Mouse (Mus musculus): ENCODE results near the gene Parp16. TPM values are rescaled to one million over a fixed set of nuclear protein-coding genes. Genes with fewer than 3 reads are reported as not detected.
A peak's percentile ranks its signal among the peaks of the same experiment; 100 is the strongest.

The Parp16 gene
- polyA plus RNA-seq, 1 experiment from 2014 or later, result 5.7 TPM

GRCm38 (mm10) chr9:65161881-65162280 lies 33.3 kb upstream of the Parp16 start:
- no peak overlapping the region for H3K4me3 ChIP-seq (ENCODE audit: low read length)
- 46% methylated on average over 8 of the region's 8 CpGs for whole genome bisulfite sequencing
- H3K27me3 ChIP-seq (ENCODE audit: control insufficient read depth, insufficient read depth, low read depth, low read length), result peaks cover 35% of the 10 kb centered on the region
- H3K4me1 ChIP-seq (replicated peaks; ENCODE audit: control insufficient read depth, insufficient read depth, low read length), result peaks cover 7% of the 10 kb centered on the region
- H3K27ac ChIP-seq (ENCODE audit: low read length), result no peak overlapping the region
- no peak for ATAC-seq (ENCODE audit: low read depth)
- H3K9ac ChIP-seq (ENCODE audit: low read length), result no peak overlapping the region
- no peak overlapping the region for H3K4me2 ChIP-seq (ENCODE audit: low read depth, low read length)
- H3K9me3 ChIP-seq (ENCODE audit: control insufficient read depth, low read length), result no peaks in the 10 kb centered on the region
- no peaks in the 10 kb centered on the region for H3K36me3 ChIP-seq (ENCODE audit: control insufficient read depth, insufficient read depth, low read length)

- peaks cover 7% of the 10 kb centered on the region for H3K4me1 ChIP-seq (replicated peaks; ENCODE audit: control insufficient read depth, insufficient read depth, low read length)
- no peaks in the 10 kb centered on the region for H3K9me3 ChIP-seq (ENCODE audit: control insufficient read depth, low read length)
- peak overlapping the region; percentile 94 for H3K4me2 ChIP-seq (ENCODE audit: low read depth, low read length)
- H3K9ac ChIP-seq (ENCODE audit: low read length), result peak overlapping the region; percentile 43
- H3K27me3 ChIP-seq (ENCODE audit: control insufficient read depth, insufficient read depth, low read depth, low read length), result peaks cover 35% of the 10 kb centered on the region
- H3K27ac ChIP-seq (ENCODE audit: low read length), result no peak overlapping the region
- peak overlapping the region; percentile 50 for H3K4me3 ChIP-seq (ENCODE audit: low read length)
- no peaks in the 10 kb centered on the region for H3K36me3 ChIP-seq (ENCODE audit: control insufficient read depth, insufficient read depth, low read length)
- ATAC-seq (ENCODE audit: low read depth), result peak; percentile 78
- under 1% methylated on average over 54 of the region's 69 CpGs for WGBS
These were observed 32.2 kb upstream of the Parp16 start for GRCm38 (mm10) chr9:65162711-65163639.

GRCm38 (mm10) chr9:65164870-65165269 lies 30.3 kb upstream of the Parp16 start:
- Histone ChIP-seq H3K4me2 (ENCODE audit: low read depth, low read length) (no peak overlapping the region), H3K27me3 (ENCODE audit: control insufficient read depth, insufficient read depth, low read depth, low read length) (peaks cover 35% of the 10 kb centered on the region), H3K27ac (ENCODE audit: low read length) (no peak overlapping the region), H3K4me3 (ENCODE audit: low read length) (no peak overlapping the region), H3K9me3 (ENCODE audit: control insufficient read depth, low read length) (no peaks in the 10 kb centered on the region), H3K9ac (ENCODE audit: low read length) (no peak overlapping the region), H3K36me3 (ENCODE audit: control insufficient read depth, insufficient read depth, low read length) (no peaks in the 10 kb centered on the region), H3K4me1 (replicated peaks; ENCODE audit: control insufficient read depth, insufficient read depth, low read length) (peaks cover 7% of the 10 kb centered on the region)
- ATAC-seq (ENCODE audit: low read depth), result no peak
- WGBS, result 25% methylated on average over 1 of the region's 1 CpGs

- Histone ChIP-seq H3K4me2 (ENCODE audit: low read depth, low read length) (no peak overlapping the region), H3K36me3 (ENCODE audit: control insufficient read depth, insufficient read depth, low read length) (no peaks in the 10 kb centered on the region), H3K9me3 (ENCODE audit: control insufficient read depth, low read length) (no peaks in the 10 kb centered on the region), H3K27ac (ENCODE audit: low read length) (no peak overlapping the region), H3K4me3 (ENCODE audit: low read length) (no peak overlapping the region), H3K27me3 (ENCODE audit: control insufficient read depth, insufficient read depth, low read depth, low read length) (peaks cover 28% of the 10 kb centered on the region), H3K4me1 (replicated peaks; ENCODE audit: control insufficient read depth, insufficient read depth, low read length) (peaks cover 7% of the 10 kb centered on the region), H3K9ac (ENCODE audit: low read length) (no peak overlapping the region)
- WGBS, result 48% methylated on average over 9 of the region's 9 CpGs
- no peak for ATAC-seq (ENCODE audit: low read depth)
These were observed 28.8 kb upstream of the Parp16 start for GRCm38 (mm10) chr9:65166386-65166785.

- WGBS, result 33% methylated on average over 6 of the region's 6 CpGs
- no peaks in the 10 kb centered on the region for H3K9me3 ChIP-seq (ENCODE audit: control insufficient read depth, low read length)
- H3K4me3 ChIP-seq (ENCODE audit: low read length), result no peak overlapping the region
- no peaks in the 10 kb centered on the region for H3K4me1 ChIP-seq (replicated peaks; ENCODE audit: control insufficient read depth, insufficient read depth, low read length)
- H3K36me3 ChIP-seq (ENCODE audit: control insufficient read depth, insufficient read depth, low read length), result no peaks in the 10 kb centered on the region
- no peak overlapping the region for H3K9ac ChIP-seq (ENCODE audit: low read length)
- no peak overlapping the region for H3K4me2 ChIP-seq (ENCODE audit: low read depth, low read length)
- H3K27me3 ChIP-seq (ENCODE audit: control insufficient read depth, insufficient read depth, low read depth, low read length), result peaks cover 8% of the 10 kb centered on the region
- H3K27ac ChIP-seq (ENCODE audit: low read length), result no peak overlapping the region
- ATAC-seq (ENCODE audit: low read depth), result no peak
These were observed 26.6 kb upstream of the Parp16 start for GRCm38 (mm10) chr9:65168534-65168933.

- no peak overlapping the region for H3K27ac ChIP-seq (ENCODE audit: low read length)
- H3K9me3 ChIP-seq (ENCODE audit: control insufficient read depth, low read length), result no peaks in the 10 kb centered on the region
- peaks cover 4% of the 10 kb centered on the region for H3K27me3 ChIP-seq (ENCODE audit: control insufficient read depth, insufficient read depth, low read depth, low read length)
- no peaks in the 10 kb centered on the region for H3K4me1 ChIP-seq (replicated peaks; ENCODE audit: control insufficient read depth, insufficient read depth, low read length)
- no peak overlapping the region for H3K4me2 ChIP-seq (ENCODE audit: low read depth, low read length)
- 45% methylated on average over 4 of the region's 4 CpGs for whole genome bisulfite sequencing
- H3K4me3 ChIP-seq (ENCODE audit: low read length), result no peak overlapping the region
- no peak overlapping the region for H3K9ac ChIP-seq (ENCODE audit: low read length)
- no peaks in the 10 kb centered on the region for H3K36me3 ChIP-seq (ENCODE audit: control insufficient read depth, insufficient read depth, low read length)
- no peak for ATAC-seq (ENCODE audit: low read depth)
These were observed 26.2 kb upstream of the Parp16 start for GRCm38 (mm10) chr9:65168952-65169351.

GRCm38 (mm10) chr9:65172654-65173053 lies 22.5 kb upstream of the Parp16 start:
- Histone ChIP-seq H3K27me3 (ENCODE audit: control insufficient read depth, insufficient read depth, low read depth, low read length) (no peaks in the 10 kb centered on the region), H3K36me3 (ENCODE audit: control insufficient read depth, insufficient read depth, low read length) (no peaks in the 10 kb centered on the region), H3K9me3 (ENCODE audit: control insufficient read depth, low read length) (no peaks in the 10 kb centered on the region), H3K4me3 (ENCODE audit: low read length) (no peak overlapping the region), H3K27ac (ENCODE audit: low read length) (no peak overlapping the region), H3K4me2 (ENCODE audit: low read depth, low read length) (no peak overlapping the region), H3K9ac (ENCODE audit: low read length) (no peak overlapping the region), H3K4me1 (replicated peaks; ENCODE audit: control insufficient read depth, insufficient read depth, low read length) (0 out of 2 replicates have a peak, but pooled peaks cover 5% of the 10 kb centered on the region)
- 45% methylated on average over 9 of the region's 9 CpGs for WGBS
- ATAC-seq (ENCODE audit: low read depth), result no peak

GRCm38 (mm10) chr9:65175234-65175938 lies 19.8 kb upstream of the Parp16 start:
- H3K4me3 ChIP-seq (ENCODE audit: low read length), result no peak overlapping the region
- no peaks in the 10 kb centered on the region for H3K36me3 ChIP-seq (ENCODE audit: control insufficient read depth, insufficient read depth, low read length)
- WGBS, result 48% methylated on average over 5 of the region's 5 CpGs
- H3K27me3 ChIP-seq (ENCODE audit: control insufficient read depth, insufficient read depth, low read depth, low read length), result no peaks in the 10 kb centered on the region
- H3K4me2 ChIP-seq (ENCODE audit: low read depth, low read length), result no peak overlapping the region
- no peak overlapping the region for H3K9ac ChIP-seq (ENCODE audit: low read length)
- H3K9me3 ChIP-seq (ENCODE audit: control insufficient read depth, low read length), result no peaks in the 10 kb centered on the region
- no peak overlapping the region for H3K27ac ChIP-seq (ENCODE audit: low read length)
- H3K4me1 ChIP-seq (replicated peaks; ENCODE audit: control insufficient read depth, insufficient read depth, low read length), result peaks cover 18% of the 10 kb centered on the region
- no peak for ATAC-seq (ENCODE audit: low read depth)

Data from lung, embryonic 16.5 days (tissue).